Mouse (Mus musculus) embryonic facial prominence, embryonic 13.5 days (tissue): Measurements from ENCODE around the gene Impdh1. TPM values are rescaled to one million over a fixed set of nuclear protein-coding genes. Genes with fewer than 3 reads are reported as not detected.
"Not testable (repeated sequence)": the region's sequence is repeated elsewhere in the genome, so short reads cannot be mapped to it uniquely, and the experiment has no call there.

Source experiments
- ATAC-seq: fragments of 200-750 bp; cut with Nextera tagmentation; 2 replicates; pipeline ENCODE4 v1.8.0; 2017; ENCODE audit warnings: low read depth; ENCODE audit not compliant: insufficient number of reproducible peaks, insufficient read depth, low FRiP score, low TSS enrichment
- H3K27ac ChIP-seq: fragments of 300-500 bp; sonication (generic); 2 replicates; pipeline ENCODE4 v1.5.1; 2015; ENCODE audit warnings: moderate library complexity, mild to moderate bottlenecking, inconsistent platforms
- H3K27me3 ChIP-seq: fragments of 300-500 bp; sonication (generic); 2 replicates; pipeline ENCODE4 v1.6.1; 2015; ENCODE audit warnings: mild to moderate bottlenecking, inconsistent platforms
- H3K36me3 ChIP-seq: fragments of 300-500 bp; sonication (generic); 2 replicates; pipeline ENCODE4 v1.6.1; 2015; ENCODE audit warnings: mild to moderate bottlenecking, inconsistent platforms
- H3K4me1 ChIP-seq: fragments of 300-500 bp; sonication (generic); 2 replicates; pipeline ENCODE4 v1.6.1; 2015; ENCODE audit warnings: inconsistent platforms
- H3K4me2 ChIP-seq: fragments of 300-500 bp; sonication (generic); 2 replicates; pipeline ENCODE4 v1.6.1; 2015; ENCODE audit warnings: moderate library complexity, mild to moderate bottlenecking, inconsistent platforms
- H3K4me3 ChIP-seq: fragments of 300-500 bp; sonication (generic); 2 replicates; pipeline ENCODE4 v1.5.1; 2015; ENCODE audit warnings: mild to moderate bottlenecking, inconsistent platforms
- H3K9ac ChIP-seq: fragments of 300-500 bp; sonication (generic); 2 replicates; pipeline ENCODE4 v1.6.1; 2015; ENCODE audit warnings: mild to moderate bottlenecking, inconsistent platforms
- H3K9me3 ChIP-seq: fragments of 300-500 bp; sonication (generic); 2 replicates; pipeline ENCODE4 v1.6.1; 2016; ENCODE audit warnings: inconsistent platforms
- WGBS: fragments of 180-500 bp; shearing (Covaris S2); methylation state at CpG from one replicate; pipeline ENCODE4 v1.1.7; 2015; ENCODE audit warnings: mixed read lengths; 5-methylcytosine and 5-hydroxymethylcytosine counted together
- polyA plus RNA-seq: library from polyadenylated mRNA; unstranded; fragments of >200 nt; fragmentation: Nextera tagmentation; extraction: Ambion mirVana; gene quantifications from 2 replicates; pipeline ENCODE4 v1.2.1, GENCODE M21; 2015

Gene Impdh1
- polyA plus RNA-seq, 1 experiment from 2014 or later, result 39.5 TPM

DNA sequence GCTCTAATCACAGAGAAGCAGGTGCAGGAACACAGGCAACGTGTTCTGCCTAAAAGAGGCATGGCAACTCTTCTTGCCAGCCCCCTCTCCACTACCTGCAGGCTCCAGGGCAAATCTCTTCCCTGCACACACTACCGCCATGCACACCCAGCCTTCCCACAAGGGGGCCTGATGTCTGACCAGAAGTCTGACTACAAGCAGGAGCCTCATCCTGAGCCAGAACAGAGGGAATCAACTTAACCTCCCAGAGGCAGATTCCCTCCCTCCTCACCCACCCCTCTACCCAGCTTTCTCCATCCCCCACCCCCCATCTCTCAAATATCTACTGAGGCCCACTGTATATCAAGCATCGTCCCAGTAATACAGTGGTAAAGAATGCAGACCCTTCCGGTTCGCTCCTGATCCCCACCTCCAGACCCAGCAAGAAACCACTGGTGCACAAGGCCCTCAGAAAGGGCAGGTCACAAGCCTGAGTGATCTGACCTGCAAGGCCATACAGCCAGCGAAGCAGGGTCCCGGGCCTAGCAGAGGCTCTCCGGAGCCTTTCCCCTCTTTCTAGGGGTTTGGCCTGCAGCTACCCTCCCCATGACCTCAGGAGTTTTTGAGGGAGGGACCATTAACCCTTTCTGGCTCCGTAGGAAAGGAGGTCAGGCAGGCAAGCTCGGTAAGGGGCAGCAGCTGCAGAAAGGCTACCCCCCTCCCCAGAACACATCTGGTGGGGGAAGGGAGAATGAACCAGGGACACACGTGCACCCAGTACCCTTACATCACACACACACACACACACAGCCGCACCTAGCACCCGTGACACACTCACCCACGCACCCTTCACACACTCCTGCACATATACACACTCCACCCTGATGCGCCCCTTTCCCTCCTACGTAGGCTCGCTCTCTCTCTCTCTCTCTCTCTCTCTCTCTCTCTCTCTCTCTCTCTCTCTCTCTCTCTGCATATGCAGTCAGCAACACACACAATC is 38.0 kb downstream of the Impdh1 start:
- H3K4me1 ChIP-seq, result peaks cover 8% of the 10 kb centered on the region
- peak; percentile 44; the same call in 1 of the 2 replicates for ATAC-seq
- 17% methylated on average over 16 of the region's 17 CpGs for WGBS

DNA sequence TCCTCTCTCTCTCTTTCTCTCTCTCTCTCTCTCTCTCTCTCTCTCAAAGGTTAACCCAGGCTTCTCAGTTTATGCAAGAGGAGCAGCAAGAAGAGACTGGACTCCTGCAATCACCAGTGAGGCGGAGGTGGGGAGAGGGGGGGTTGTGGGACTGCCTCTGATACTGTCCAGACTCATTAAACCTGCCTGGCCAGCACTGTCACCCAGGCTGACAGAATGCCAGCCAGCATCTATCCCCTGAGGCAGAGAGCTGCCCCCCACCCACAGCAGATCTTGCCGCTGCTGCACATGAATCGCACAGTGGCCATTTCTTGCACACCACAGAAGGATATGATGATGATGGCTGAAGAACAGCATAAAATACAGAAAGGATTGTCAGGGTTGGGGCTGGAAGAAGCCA is 41.1 kb downstream of the Impdh1 start:
- Histone ChIP-seq H3K36me3 (no peaks in the 10 kb centered on the region), H3K27me3 (peaks cover 86% of the 10 kb centered on the region), H3K27ac (no peak overlapping the region), H3K9ac (no peak overlapping the region), H3K9me3 (no peaks in the 10 kb centered on the region), H3K4me3 (no peak overlapping the region), H3K4me1 (peaks cover 22% of the 10 kb centered on the region), H3K4me2 (no peak overlapping the region)
- 66% methylated on average over 3 of the region's 3 CpGs for WGBS
- no peak for ATAC-seq

More for the DNA sequence above, 38.0 kb downstream of the Impdh1 start:
- Histone ChIP-seq H3K9me3 (no peaks in the 10 kb centered on the region), H3K27me3 (peaks cover 77% of the 10 kb centered on the region), H3K4me3 (peak overlapping the region; percentile 50), H3K36me3 (no peaks in the 10 kb centered on the region), H3K9ac (peak overlapping the region; percentile 77), H3K4me2 (peak overlapping the region; percentile 94), H3K27ac (no peak overlapping the region)

DNA sequence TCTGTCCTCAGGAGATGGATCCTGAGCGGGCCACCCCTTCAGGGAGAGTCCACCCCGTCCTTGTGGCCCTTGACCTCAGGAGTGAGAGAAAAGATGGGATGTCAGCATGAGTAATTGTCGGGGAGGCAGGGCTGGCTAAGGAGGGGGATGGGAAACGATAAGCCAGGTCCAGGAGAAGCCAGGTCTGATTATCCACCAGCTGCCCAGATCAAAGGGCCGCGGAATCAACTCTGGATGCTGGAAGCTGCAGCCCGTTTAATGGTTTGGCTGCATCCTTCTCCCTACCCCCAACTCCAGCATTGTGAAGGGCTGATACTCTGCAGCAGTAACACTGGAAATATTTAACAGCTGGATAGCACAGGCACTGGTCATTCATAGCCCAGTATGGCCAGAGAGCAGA is 41.8 kb downstream of the Impdh1 start:
- H3K4me3 ChIP-seq, result no peak overlapping the region
- no peak overlapping the region for H3K9ac ChIP-seq
- 13% methylated on average over 7 of the region's 7 CpGs for WGBS
- no peak overlapping the region for H3K27ac ChIP-seq
- peaks cover 27% of the 10 kb centered on the region for H3K4me1 ChIP-seq
- no peak for ATAC-seq
- H3K4me2 ChIP-seq, result no peak overlapping the region
- H3K9me3 ChIP-seq, result no peaks in the 10 kb centered on the region
- no peaks in the 10 kb centered on the region for H3K36me3 ChIP-seq
- peaks cover 89% of the 10 kb centered on the region for H3K27me3 ChIP-seq

DNA sequence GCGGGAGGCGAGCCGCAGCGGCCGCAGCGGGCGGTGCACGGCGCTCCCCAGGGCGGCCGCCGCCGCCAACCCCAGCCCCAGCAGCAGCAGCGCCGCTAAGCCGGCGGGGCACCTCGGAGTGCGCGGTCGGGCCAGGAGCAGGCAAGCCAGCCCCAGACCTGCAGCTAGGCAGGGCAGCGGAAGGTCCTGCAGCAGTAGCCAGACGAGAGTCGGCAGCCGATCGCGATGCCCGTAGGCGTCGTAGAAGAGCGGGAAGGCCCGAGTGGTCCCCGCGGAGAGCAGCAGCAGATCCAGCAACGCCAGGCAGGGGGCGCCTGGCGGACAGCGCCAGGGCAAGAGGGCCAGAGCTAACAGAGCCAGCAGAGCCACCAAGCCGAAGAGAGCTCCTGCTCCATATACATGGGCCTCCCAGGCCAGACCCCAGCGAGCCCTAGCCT is 45.2 kb downstream of the Impdh1 start:
- Histone ChIP-seq H3K27me3 (peaks cover 95% of the 10 kb centered on the region), H3K4me2 (peak overlapping the region; percentile 100), H3K9ac (peak overlapping the region; percentile 74), H3K27ac (no peak overlapping the region), H3K9me3 (no peaks in the 10 kb centered on the region), H3K4me3 (peak overlapping the region; percentile 59), H3K4me1 (peaks cover 20% of the 10 kb centered on the region), H3K36me3 (no peaks in the 10 kb centered on the region)
- under 1% methylated on average over 31 of the region's 40 CpGs for WGBS
- ATAC-seq, result peak; percentile 49; the same call in 1 of the 2 replicates

DNA sequence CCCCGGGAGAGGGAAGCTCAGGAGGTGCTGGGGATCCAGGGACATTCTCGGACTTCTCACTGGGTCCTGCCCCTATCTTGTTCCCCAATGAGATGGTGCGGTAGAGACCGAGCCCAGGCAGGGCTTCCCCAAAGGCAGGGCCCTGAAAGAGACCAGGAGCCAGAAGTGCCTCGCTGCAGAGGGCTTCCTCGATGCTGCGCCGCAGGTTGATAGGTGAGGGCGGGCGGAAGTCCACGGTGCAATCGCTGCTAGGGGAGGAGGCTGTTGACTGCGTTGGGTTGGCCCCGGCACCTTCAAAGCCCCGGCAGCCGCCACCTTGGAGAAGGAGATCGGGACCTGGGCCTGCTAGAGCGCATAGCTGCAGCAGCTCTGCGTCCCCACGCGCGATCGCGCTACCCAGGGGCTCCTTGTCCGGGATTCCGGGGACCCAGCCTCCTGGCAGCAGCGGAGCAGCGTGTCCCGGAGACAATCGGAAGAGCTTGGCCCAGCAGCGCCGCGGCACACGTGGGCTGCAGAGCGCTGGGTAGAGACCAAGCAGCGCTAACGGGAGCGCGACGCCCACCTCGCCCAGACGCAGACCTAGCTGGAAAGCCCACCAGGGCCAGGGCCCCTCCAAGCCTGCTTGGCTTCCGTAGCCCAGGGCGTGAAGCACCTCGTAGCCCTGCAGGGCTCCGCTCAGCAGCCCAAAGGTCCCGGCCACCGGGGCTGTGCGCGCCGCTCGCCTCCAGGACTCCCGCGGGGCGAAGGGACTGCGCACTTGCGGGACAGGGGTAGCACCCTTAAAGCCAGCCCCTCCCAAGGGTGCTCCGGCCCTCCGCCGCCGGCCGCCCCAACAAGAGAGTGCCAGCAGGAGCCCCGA is 45.9 kb downstream of the Impdh1 start:
- Histone ChIP-seq H3K27me3 (peaks cover 88% of the 10 kb centered on the region), H3K36me3 (no peaks in the 10 kb centered on the region), H3K27ac (no peak overlapping the region), H3K9me3 (no peaks in the 10 kb centered on the region), H3K4me2 (peak overlapping the region; percentile 100), H3K4me3 (peak overlapping the region; percentile 59), H3K4me1 (peaks cover 20% of the 10 kb centered on the region), H3K9ac (peak overlapping the region; percentile 74)
- WGBS, result under 1% methylated on average over 58 of the region's 63 CpGs
- ATAC-seq, result peak; percentile 43; the same call in 1 of the 2 replicates

DNA sequence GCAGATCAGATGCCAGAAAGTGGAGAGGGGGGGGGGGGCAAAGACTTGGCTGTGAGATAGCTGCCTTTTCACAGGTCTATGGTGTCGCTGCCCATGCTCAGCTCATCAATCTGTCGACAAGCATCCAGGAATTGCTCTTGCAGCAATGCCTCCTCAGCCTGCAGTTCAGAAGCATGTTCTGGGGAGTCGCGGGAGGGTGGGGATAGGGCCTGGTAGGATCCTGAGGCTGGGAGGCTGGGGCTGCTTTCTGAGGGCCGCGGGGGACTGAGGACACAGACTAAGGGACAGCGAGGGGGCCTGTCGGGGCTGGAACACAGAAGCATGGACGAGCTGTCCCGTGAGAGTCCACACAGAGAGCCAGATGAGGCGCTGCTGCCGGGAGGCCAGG is 46.5 kb downstream of the Impdh1 start:
- H3K9ac ChIP-seq, result peak overlapping the region; percentile 74; the same call in 1 of the 2 replicates
- H3K9me3 ChIP-seq, result no peaks in the 10 kb centered on the region
- H3K27ac ChIP-seq, result no peak overlapping the region
- WGBS, result 5% methylated on average over 12 of the region's 12 CpGs
- no peak for ATAC-seq
- H3K27me3 ChIP-seq, result peaks cover 83% of the 10 kb centered on the region
- H3K4me2 ChIP-seq, result peak overlapping the region; percentile 100
- H3K4me1 ChIP-seq, result peaks cover 20% of the 10 kb centered on the region
- peak overlapping the region; percentile 59 for H3K4me3 ChIP-seq
- H3K36me3 ChIP-seq, result no peaks in the 10 kb centered on the region

DNA sequence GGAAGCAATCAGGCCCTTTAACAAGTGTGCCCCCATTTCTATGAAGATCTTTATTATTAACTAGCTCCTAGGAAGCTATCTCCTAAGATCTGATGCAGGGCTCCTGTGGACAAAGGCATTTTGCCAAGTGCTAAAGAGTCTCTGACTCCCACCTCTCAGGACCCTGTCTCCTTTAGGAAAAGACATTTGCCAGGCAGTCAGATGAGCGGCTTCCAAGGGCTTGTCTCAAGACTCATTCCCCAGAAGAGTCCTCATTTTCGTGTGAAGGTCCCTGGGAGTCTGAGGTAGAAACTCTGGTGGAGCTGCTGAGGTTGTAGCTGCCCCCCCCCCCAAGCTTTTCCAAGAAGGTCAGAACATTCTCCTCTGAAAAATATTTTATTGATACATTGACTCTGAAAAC is 47.3 kb downstream of the Impdh1 start:
- H3K9ac ChIP-seq, result no peak overlapping the region
- no peaks in the 10 kb centered on the region for H3K9me3 ChIP-seq
- H3K36me3 ChIP-seq, result no peaks in the 10 kb centered on the region
- ATAC-seq, result no peak
- H3K4me3 ChIP-seq, result no peak overlapping the region
- H3K27ac ChIP-seq, result no peak overlapping the region
- peaks cover 21% of the 10 kb centered on the region for H3K4me1 ChIP-seq
- 51% methylated on average over 2 of the region's 2 CpGs for WGBS
- H3K27me3 ChIP-seq, result peaks cover 75% of the 10 kb centered on the region
- H3K4me2 ChIP-seq, result no peak overlapping the region

DNA sequence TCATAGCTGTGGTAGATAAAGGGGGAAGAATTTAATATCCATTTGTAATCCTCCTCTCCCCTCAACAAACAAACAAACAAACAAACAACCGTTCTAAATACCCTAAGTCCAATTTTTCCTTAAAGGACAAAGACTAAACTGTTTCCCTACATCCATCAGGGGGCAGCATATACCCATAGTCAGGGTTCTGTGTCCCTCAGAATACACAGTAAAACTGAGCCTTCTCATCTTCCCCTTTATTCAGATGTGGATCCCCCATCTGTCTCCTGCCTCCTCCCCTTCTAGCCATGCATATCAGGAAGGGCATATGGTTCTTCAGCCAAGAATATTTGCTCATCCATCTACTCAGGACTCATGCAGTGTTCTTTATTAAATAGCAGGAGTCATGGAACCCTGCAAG is 50.0 kb downstream of the Impdh1 start:
- Histone ChIP-seq H3K27ac (no peak overlapping the region), H3K9ac (no peak overlapping the region), H3K4me2 (no peak overlapping the region), H3K4me1 (peaks cover 23% of the 10 kb centered on the region), H3K9me3 (no peaks in the 10 kb centered on the region), H3K27me3 (peaks cover 49% of the 10 kb centered on the region), H3K4me3 (no peak overlapping the region), H3K36me3 (no peaks in the 10 kb centered on the region)
- no peak for ATAC-seq
- 19% methylated on average over 1 of the region's 1 CpGs for WGBS

DNA sequence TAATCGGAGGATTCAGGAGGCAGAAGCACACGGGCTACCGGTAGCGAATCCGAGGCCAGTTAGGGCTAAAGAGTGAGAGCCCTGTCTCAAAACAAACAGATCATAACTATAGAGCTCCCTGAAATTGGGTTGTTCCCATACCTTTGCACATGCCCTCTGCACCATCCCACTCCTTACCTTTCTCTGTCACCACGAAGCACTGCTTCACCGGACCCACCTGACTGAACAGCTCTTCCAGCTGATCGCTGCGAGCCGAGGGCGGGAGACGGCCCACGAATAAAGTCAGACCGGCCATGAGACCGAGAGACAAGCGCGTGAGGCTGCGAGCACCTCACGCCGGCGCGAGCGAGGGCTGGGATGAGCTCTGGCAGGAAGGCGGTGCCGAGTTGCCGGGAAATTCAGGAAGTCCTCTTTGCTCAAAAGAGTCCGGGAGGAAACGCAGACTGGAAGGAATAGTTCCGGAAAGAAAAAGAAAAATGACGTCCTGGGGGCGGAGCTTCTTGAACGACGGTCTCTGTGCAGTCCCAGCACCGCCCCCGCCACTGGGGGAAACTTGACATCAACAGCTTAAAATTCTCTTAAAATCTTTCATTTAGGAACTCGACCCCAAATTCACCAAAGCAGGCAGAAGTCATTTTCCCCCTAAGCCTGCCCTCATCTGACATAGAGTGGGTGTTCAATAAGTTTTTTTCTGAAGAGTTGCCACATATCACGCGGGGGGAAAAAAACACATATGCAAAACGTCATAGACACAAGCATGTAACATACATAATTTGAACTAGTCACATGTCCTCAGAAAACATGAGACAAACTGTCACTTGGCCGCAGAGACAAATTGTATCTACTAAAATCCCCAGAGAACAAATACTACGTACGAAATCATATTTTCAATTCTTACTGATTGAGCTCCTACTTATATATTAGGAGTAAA is 51.6 kb downstream of the Impdh1 start, which contains the start of gene Rbm28:
Gene Rbm28, minus strand, starts transcription at position 693 of the 931 bp plus-strand sequence.
- Histone ChIP-seq H3K36me3 (peaks cover 8% of the 10 kb centered on the region), H3K4me2 (peak within 1 kb of the TSS; percentile 93), H3K9ac (peak within 1 kb of the TSS; percentile 83), H3K4me3 (peak within 1 kb of the TSS; percentile 83), H3K9me3 (no peaks in the 10 kb centered on the region), H3K27me3 (peaks cover 33% of the 10 kb centered on the region), H3K27ac (peak within 1 kb of the TSS; percentile 57), H3K4me1 (peaks cover 8% of the 10 kb centered on the region)
- ATAC-seq, result peak; percentile 63; the same call in 1 of the 2 replicates
- WGBS, result 8% methylated on average over 42 of the region's 42 CpGs

DNA sequence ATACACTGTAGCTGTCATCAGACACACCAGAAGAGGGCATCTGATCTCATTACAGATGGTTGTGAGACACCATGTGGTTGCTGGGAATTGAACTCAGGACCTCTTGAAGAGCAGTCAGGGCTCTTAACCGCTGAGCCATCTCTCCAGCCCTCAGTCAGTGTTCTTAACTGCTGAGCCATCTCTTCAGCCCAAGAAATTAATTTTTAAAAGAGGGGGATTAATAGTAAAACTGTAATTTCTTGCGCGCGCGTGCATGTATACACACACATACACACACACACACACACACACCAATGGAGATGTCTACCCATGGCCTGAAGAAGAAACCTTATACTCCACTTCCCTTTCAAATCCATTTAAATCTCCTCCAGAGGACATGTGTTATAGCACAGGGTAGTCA is 54.9 kb downstream of the Impdh1 start:
- H3K36me3 ChIP-seq, result peaks cover 41% of the 10 kb centered on the region
- not testable (repeated sequence) for H3K9ac ChIP-seq, H3K4me1 ChIP-seq, H3K4me2 ChIP-seq, H3K27ac ChIP-seq, H3K4me3 ChIP-seq, ATAC-seq, H3K9me3 ChIP-seq, H3K27me3 ChIP-seq
- 97% methylated on average over 5 of the region's 5 CpGs for WGBS
